Mouse (Mus musculus) midbrain, embryonic 11.5 days (tissue): ENCODE data around the gene Casq2. TPM values are rescaled to one million over a fixed set of nuclear protein-coding genes. Genes with fewer than 3 reads are reported as not detected.

Source experiments
- ATAC-seq: fragments of 200-750 bp; cut with Nextera tagmentation; 2 replicates; pipeline ENCODE4 v1.8.0; 2017; ENCODE audit warnings: moderate TSS enrichment, moderate library complexity; ENCODE audit not compliant: low FRiP score
- DNase-seq: peaks from one replicate; pipeline ENCODE4 v3.0.0; 2015; ENCODE audit warnings: low spot score; ENCODE audit errors: missing footprints
- H3K27ac ChIP-seq: fragments of 300-500 bp; sonication (generic); 2 replicates; pipeline ENCODE4 v1.5.1; 2014; ENCODE audit warnings: low read depth, low read length
- H3K27me3 ChIP-seq: fragments of 300-500 bp; sonication (generic); 2 replicates; pipeline ENCODE4 v1.6.1; 2014; ENCODE audit warnings: mild to moderate bottlenecking, low read length, moderate library complexity, mixed read lengths; ENCODE audit not compliant: control insufficient read depth, insufficient read depth
- H3K36me3 ChIP-seq: fragments of 300-500 bp; sonication (generic); 2 replicates; pipeline ENCODE4 v1.6.1; 2014; ENCODE audit warnings: mild to moderate bottlenecking, low read length, moderate library complexity, mixed read lengths; ENCODE audit not compliant: control insufficient read depth, insufficient read depth
- H3K4me1 ChIP-seq: fragments of 300-500 bp; sonication (generic); 2 replicates; pipeline ENCODE4 v1.6.1; 2014; ENCODE audit warnings: low read length; ENCODE audit not compliant: control insufficient read depth, insufficient read depth
- H3K4me2 ChIP-seq: fragments of 300-500 bp; sonication (generic); 2 replicates; pipeline ENCODE4 v1.6.1; 2014; ENCODE audit warnings: mild to moderate bottlenecking, moderate library complexity
- H3K4me3 ChIP-seq: fragments of 300-500 bp; sonication (generic); 2 replicates; pipeline ENCODE4 v1.5.1; 2014; ENCODE audit warnings: low read depth, low read length
- H3K9ac ChIP-seq: fragments of 300-500 bp; sonication (generic); 2 replicates; pipeline ENCODE4 v1.6.1; 2014; ENCODE audit warnings: low read length
- H3K9me3 ChIP-seq: fragments of 300-500 bp; sonication (generic); 2 replicates; pipeline ENCODE4 v1.6.1; 2016; ENCODE audit warnings: low read length; ENCODE audit not compliant: control insufficient read depth
- WGBS: fragments of 180-500 bp; shearing (Covaris S2); extraction: QIAGEN DNeasy Blood & Tissue Kit; methylation state at CpG from one replicate; pipeline ENCODE4 v1.1.7; 2014; 5-methylcytosine and 5-hydroxymethylcytosine counted together
- polyA plus RNA-seq: library from polyadenylated mRNA; unstranded; fragments of >200 nt; fragmentation: Nextera tagmentation; extraction: Ambion mirVana; gene quantifications from 2 replicates; pipeline ENCODE4 v1.2.1, GENCODE M21; 2014

The Casq2 gene
- polyA plus RNA-seq, 1 experiment from 2014 or later: not detected

DNA sequence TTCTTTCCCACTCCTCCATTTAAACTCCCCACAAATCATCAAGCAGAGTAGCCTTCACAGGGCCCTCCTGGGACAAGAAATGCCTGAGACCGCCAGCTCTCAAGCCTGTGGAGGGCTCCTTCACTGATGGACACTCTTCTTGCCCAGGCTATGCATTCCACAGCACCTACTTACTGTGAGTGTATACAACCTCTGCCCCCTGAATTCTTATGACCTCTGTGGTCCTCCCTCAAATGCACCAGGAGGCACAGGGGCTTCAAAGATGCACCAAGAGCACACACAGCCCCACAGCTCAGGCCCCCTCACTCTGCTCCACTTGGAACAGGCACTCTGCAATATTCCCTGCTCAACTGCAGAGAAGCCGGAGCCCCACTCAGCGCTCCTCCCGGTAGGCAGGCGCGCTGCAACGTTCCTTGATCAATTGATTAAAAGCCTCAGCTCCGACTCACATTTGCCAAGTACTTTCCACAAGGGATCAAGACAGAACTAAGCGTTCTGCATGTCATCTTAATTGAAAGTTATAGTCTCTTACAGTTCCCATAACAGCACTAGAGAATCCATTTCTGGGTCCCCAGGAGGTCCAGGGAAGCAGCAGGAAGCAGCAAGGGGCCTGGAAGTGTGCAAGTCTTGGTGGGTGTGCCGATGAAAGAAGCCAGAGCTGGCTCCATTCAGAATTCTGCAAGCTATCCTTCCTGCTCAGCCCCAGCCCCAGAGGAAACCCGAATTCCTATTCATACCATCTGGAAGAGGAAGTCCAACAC lies 108.3 kb downstream of the Casq2 start:
- Histone ChIP-seq H3K27ac (no peak overlapping the region), H3K36me3 (no peaks in the 10 kb centered on the region), H3K27me3 (peaks cover 27% of the 10 kb centered on the region; the same call in 1 of the 2 replicates), H3K9me3 (no peaks in the 10 kb centered on the region), H3K4me2 (peak overlapping the region; percentile 0), H3K9ac (no peak overlapping the region; the same call in 1 of the 2 replicates), H3K4me1 (peaks cover 32% of the 10 kb centered on the region), H3K4me3 (no peak overlapping the region)
- DNase-seq: peak; percentile 93
- 2% methylated on average over 11 of the region's 11 CpGs for WGBS
- ATAC-seq: peak; percentile 35

DNA sequence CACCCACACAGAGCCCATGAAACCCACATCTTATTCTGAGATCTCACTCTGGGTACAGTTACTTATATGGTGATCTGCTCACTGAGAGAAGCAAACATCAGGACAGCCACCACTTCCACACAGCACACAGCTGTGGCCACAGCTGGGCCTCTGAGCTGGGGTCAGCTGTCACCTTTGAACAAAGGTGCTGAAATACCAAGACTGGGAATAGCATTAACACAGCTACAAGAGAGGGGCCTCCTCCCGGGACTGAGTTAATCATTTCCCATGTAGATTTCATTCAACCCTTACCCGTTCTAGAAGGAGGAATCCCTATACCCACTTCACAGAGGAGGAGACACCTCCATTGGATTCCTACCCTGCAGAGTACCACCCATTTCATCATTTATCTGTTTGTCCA lies 109.5 kb downstream of the Casq2 start:
- ATAC-seq: no peak
- Histone ChIP-seq H3K4me3 (no peak overlapping the region), H3K9ac (no peak overlapping the region), H3K4me1 (peaks cover 24% of the 10 kb centered on the region), H3K27ac (no peak overlapping the region), H3K36me3 (no peaks in the 10 kb centered on the region), H3K4me2 (no peak overlapping the region), H3K9me3 (no peaks in the 10 kb centered on the region), H3K27me3 (peaks cover 31% of the 10 kb centered on the region; the same call in 1 of the 2 replicates)
- DNase-seq: peak; percentile 61
- 36% methylated on average over 2 of the region's 2 CpGs for WGBS

Other genes with a start within 250 kb of the Casq2 start
- gene Mab21l3, start 237.5 kb upstream of the Casq2 start, polyA plus RNA-seq: 0.34 and 0.55 TPM in 2 replicates
- gene Slc22a15, start 162.0 kb upstream of the Casq2 start, polyA plus RNA-seq: 4.6 and 5.0 TPM in 2 replicates
- gene Nhlh2, start 76.3 kb upstream of the Casq2 start, polyA plus RNA-seq: 100 and 112 TPM in 2 replicates
- 9.3 and 10.2 TPM in 2 replicates for gene Vangl1, start 118.3 kb downstream of the Casq2 start, polyA plus RNA-seq